Mouse (Mus musculus): ENCODE measurements at regions not wholly inside any gene's neighbourhood (a gene's known extent, or its start where the extent isn't known, plus 50 kb on each side); places are given as distances from the start of the nearest gene placed in this dataset.

DNA sequence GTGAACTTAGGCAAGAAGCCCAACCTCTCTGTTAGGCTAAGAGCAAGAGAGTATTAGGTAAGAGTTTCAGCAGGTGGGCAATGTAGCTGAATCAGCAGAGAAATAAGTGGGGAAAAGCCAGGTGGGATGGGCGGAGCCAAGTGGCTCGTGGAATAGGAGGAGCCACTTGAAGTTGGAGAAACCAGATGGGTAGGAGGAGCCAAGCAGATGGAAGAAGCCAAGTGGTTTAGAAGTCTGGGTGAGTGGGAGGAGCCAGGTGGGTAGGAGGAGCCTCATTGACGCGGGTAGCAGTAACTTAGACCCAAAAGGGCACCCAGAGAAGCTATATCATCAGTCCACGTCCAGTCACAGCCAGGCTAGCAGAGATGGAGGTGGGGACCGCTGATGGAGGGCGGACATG, 160.1 kb downstream of the Ptpru start:
- TF ChIP-seq CTCF (IDR thresholded peaks at IDR 0.05) (no peak), EP300 (IDR thresholded peaks at IDR 0.05) (no peak)
